Mouse (Mus musculus) kidney, postnatal 36 days (tissue): ENCODE results near the gene Ccdc50.
A peak's percentile ranks its signal among the peaks of the same experiment; 100 is the strongest.

Experiments
- DNase-seq, 2 experiments: peaks; one replicate each; pipeline ENCODE4 v3.0.0; 2021 to 2022; ENCODE audit warnings: mixed read lengths in 2 of 2

The Ccdc50 gene

GRCm38 (mm10) chr16:27395251-27396037 lies 6.8 kb downstream of the Ccdc50 start:
- DNase-seq, result no peak

- no peak for DNase-seq
These were observed 8.3 kb downstream of the Ccdc50 start for GRCm38 (mm10) chr16:27396951-27397350.

- no peak for DNase-seq
These were observed 10.5 kb downstream of the Ccdc50 start for GRCm38 (mm10) chr16:27399026-27399718.

GRCm38 (mm10) chr16:27399719-27400253 lies 11.1 kb downstream of the Ccdc50 start:
- DNase-seq, result no peak

- DNase-seq, result no peak
These were observed 12.9 kb downstream of the Ccdc50 start for GRCm38 (mm10) chr16:27401579-27401978.

- no peak for DNase-seq
These were observed 15.4 kb downstream of the Ccdc50 start for GRCm38 (mm10) chr16:27404107-27404506.

GRCm38 (mm10) chr16:27416937-27417584 lies 28.4 kb downstream of the Ccdc50 start:
- DNase-seq, result no peak

- no peak for DNase-seq
These were observed 29.0 kb downstream of the Ccdc50 start for GRCm38 (mm10) chr16:27417632-27418031.

GRCm38 (mm10) chr16:27420982-27421381 lies 32.3 kb downstream of the Ccdc50 start:
- DNase-seq, result no peak

- no peak for DNase-seq
These were observed 46.4 kb downstream of the Ccdc50 start for GRCm38 (mm10) chr16:27435034-27435433.

GRCm38 (mm10) chr16:27443941-27444340 lies 55.3 kb downstream of the Ccdc50 start:
- peak; percentile 37 to 62 for DNase-seq

GRCm38 (mm10) chr16:27449360-27449759 lies 60.7 kb downstream of the Ccdc50 start:
- no peak for DNase-seq

- no peak for DNase-seq
These were observed 62.0 kb downstream of the Ccdc50 start for GRCm38 (mm10) chr16:27450655-27451054.

- peak; percentile 83 to 89 for DNase-seq
These were observed 64.7 kb downstream of the Ccdc50 start for GRCm38 (mm10) chr16:27453396-27453795.

- DNase-seq, result no peak
These were observed 65.2 kb downstream of the Ccdc50 start for GRCm38 (mm10) chr16:27453823-27454222.

- peak; percentile 46 to 89 for DNase-seq
These were observed 68.6 kb downstream of the Ccdc50 start for GRCm38 (mm10) chr16:27457273-27457672.

GRCm38 (mm10) chr16:27468731-27469130 lies 80.1 kb downstream of the Ccdc50 start:
- peak; percentile 2 to 62 for DNase-seq

GRCm38 (mm10) chr16:27471389-27471788 lies 82.7 kb downstream of the Ccdc50 start:
- DNase-seq, result no peak

- DNase-seq, result no peak
These were observed 95.2 kb downstream of the Ccdc50 start for GRCm38 (mm10) chr16:27483834-27484233.
